Mouse (Mus musculus) T-helper 1 cell (primary cell): ENCODE data around the gene Adck2.

Experiments used
- in situ Hi-C: fragments of 300-600 bp; cut with MboI, MseI; formaldehyde crosslinking; loops from one replicate; pipeline ENCODE4 v1.15.1; 2025; ENCODE audit warnings: high pct_unique_total_duplicates

The Adck2 gene

DNA sequence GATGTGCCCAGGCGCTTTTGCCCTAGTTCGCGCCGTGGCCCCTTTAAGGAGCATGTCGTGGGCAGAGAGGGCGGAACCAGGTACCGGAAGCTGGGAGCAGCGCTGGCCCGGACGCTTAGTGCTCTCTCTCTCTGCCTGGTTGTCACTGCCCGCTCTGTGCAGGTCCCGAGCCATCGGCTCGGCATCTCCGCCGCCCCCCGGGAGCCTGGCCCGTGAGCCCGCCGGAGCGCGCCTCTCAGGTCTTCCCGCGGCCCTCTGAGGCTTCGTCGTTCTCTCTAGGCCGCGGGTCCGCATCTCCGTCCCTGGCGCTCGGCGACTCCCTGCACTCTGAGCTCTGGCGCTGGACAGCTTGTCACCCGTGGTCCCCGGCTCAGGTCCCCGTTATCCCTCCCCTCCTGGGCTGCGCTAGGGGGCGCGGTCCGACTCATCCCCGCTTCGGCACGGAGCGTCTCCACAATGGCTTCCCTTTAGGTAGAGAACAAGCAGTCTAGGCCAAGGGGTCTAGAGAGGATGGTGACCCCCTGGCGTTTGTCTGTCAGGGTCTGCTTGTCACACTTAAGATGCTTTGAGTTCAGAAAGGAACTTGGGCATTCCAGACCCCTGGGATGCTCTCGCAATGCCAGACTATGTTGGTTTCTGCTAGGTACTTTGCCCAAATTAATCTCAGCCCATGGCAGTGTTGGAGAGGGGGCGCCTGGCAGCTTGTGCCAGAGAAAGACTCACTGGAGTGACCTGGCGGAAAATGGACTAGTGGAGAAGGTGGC, at the start of gene Adck2:
Gene Adck2, plus strand, starts transcription at position 83 of the 764 bp plus-strand sequence.
- in situ Hi-C loops = no loop called here

DNA sequence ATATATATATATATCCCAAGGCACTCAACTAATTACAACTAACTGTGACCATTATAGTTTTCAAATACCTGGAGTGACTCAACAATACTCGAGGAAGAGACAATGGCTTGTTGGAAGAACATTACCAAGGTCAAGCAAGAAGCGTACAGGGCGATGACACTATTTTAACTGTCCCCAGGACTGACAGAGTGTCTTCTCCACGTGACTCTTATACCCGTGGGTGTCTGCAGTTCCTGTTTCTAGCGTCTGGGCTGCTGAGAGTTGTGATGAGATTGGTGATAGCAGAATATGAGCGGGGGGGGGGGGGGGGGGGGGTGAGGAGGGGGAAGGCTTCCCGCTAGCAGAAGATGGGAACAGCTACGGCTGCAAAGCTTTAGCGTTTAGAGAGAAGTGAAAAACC, 46.9 kb upstream of the Adck2 start:
- in situ Hi-C loops = no loop called here

DNA sequence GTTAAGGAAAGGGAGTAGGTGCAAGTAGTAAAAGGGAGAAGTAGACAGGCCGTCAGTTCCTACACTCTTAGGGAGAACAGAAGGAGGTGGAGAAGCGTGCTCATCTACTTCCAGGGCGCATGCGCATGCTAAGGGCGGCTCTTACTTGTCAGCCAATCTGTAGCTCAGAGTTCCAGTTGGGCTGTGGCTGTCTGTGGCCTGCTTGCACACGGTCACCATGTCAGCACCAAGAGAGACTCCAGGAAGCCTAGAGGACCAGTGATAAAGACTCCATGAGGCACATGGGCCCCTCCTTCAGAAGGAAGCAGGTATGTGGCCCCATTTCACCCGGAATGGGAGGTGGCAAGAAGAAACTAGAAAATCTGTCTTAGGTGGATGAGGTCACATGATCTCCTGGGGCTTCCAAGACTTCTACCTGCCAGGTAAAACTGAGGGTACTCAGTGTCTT, 46.3 kb upstream of the Adck2 start:
- in situ Hi-C loops = no loop called here

DNA sequence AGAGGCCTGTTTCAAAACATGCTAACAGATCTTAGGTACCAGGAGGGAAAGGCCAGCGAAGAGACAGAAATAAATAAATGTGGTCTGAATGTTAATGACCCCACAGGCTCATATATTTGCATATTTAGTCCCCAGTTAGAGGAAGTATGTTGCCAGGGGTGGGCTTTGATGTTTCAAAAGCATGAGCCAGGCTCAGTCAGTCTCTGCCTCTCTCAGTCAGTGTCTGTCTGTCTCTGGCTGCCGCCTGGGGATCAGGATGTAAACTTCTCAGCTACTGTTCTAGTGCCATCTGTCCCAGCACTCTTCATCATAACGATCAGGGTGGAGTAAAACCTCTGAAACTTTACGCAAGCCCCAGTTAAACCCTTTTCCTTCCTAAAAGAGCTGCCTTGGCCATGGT, 45.9 kb upstream of the Adck2 start:
- in situ Hi-C loops = no loop called here

DNA sequence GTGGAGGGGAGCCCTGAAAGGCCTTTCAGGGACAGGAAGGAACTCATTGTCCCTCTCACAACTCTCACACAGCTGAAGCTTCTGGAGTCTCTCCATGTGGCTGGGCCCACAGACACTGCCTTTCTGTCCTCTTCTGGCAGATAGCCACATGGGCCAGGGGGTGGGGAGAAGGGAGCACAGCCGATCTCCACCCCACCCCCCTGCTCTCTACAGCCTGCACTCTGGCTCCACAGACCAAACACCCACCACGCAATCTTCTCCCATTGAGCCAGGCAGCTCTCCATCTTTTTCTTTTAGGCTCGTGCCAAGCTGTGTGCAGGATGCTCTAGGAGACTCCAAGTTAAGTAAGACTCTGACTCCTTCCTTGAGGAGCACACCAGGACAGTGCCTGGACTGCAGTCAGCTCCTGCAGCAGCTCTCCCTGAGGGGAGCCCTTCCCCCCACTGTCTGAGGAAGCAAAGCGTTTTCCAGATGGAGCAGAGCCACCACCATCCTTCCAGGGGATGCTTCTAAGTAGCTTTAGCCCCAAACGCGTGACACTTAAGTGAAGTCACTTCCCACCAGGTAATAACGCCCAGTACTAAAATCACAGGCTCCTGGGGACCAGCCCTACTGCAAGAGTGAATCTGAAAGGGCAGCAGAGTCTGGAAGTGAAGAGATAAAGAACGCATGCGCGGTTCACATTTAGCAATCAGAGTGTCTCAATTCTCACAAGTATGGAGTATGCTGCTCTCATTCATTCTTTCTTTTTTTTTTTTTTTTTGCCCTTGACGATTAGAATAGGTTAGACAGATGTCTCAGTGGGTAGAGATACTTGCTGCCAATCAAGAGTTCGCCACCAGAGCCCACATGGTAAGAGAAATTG, 44.8 kb upstream of the Adck2 start:
- in situ Hi-C loops = no loop called here

DNA sequence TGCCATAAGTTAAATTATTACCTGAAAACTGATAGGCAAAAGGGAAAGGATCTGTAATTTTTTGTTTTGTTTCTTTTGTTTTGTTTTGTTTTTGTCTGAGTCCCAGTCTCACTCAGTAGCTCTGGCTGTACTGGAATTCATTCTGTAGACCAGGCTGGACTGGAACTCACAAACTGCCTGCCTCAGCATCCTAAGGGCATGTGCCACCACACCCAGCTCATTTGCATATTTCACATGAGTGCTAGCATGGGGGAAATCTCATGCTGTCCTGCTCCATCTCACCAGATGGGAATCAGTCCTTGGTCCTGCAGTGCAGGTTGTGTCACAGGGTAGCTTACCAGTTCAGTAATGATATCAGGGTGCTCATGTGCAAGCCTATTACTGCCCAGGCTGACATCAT, 38.7 kb upstream of the Adck2 start:
- in situ Hi-C loops = no loop called here

DNA sequence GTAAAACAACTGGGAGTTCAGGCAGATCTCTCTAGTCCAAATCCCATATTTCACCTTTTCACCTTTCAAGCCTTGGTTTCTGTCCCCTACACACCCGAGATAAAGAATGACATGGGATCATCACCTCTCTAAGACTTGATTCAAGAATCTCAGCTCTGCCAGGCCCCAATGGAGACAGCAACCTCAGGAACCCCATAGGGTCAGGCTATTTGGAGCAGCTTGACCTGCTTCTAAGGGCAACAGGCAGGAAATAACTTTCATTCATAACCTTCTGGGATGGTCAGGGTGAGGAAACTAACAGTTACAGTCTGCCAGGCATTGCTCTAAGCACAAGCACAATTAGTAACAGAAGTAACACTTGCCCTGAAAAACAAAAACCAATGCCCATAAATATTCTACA, 37.1 kb upstream of the Adck2 start:
- in situ Hi-C loops = no loop called here

DNA sequence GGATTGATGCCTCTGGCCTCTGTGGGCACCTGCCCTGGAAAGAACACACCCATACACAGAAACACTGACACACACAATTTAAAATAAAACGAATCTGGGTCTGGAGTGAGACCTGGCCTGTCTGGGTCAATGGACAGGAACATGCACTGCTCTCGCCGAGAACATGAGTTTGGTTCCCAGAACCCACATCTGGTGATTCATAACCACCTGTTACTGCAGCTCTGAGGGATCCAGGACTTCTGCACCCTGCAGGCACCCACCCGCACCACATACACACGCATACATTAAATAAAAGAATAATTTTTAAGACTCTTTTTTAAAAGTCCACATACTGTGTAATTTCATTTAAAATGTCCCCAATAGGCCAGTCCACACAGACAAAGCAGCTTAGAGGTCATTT, 36.4 kb upstream of the Adck2 start:
- in situ Hi-C loops = no loop called here

DNA sequence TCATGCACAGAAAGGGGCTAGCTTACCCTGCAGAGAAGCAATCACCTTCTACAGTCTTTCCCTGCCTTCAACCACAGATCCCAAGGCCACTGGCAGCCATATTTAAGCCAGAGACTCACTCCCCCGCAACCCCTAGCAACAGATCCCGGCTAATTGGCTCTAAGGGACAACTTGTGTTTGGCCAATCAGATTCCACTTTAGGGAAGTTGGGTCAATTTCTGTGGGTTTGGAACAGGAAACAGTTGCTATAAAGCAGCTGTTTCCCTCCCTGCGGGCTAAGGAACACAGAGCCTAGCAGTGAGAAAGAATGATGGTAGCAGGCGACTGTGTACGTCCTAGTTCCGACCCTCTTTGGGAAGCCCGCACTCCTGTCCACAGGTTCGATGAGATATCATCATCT, 35.4 kb upstream of the Adck2 start:
- in situ Hi-C loops = no loop called here

DNA sequence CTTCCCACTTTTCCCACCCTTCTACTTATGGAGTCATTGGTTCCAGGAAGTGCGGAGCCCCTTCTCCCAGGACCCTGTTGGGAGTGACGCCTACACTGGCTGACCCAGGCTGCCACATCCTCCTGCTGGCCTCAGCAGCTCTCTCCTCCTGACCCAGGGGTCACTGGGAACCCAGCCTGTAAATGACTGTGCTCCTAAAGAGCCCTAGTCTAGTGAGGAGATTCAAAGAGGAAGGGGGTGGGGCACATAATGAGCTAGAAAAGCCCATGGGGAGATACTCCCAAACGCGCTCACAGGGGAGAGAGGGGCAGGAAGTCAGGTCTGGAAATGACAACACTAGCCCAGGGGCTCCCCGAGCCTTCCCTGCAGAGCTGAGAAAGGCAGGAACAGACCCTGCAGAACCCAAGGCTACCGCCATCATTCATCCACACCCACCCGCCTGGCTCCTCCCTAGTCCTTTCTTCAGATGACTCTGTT, 34.0 kb upstream of the Adck2 start:
- in situ Hi-C loops = no loop called here

DNA sequence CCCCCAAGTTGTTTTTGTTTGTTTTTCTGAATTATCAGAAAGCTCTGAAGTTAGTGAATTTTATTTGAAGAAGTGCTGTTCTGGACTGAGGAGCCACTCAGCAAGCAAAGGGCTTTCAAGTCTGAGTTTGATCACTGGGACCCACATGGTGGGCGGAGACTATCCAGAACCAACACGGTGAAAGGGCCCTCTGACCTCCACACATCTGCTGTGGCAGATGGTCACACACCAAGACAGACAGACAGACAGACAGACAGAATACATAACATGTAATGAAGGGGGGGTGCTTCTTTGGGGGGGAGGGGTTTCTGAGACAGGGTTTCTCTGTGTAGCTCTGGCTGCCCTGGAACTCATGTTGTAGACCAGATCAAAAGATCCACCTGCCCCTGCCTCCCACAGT, 33.1 kb upstream of the Adck2 start:
- in situ Hi-C loops = no loop called here

DNA sequence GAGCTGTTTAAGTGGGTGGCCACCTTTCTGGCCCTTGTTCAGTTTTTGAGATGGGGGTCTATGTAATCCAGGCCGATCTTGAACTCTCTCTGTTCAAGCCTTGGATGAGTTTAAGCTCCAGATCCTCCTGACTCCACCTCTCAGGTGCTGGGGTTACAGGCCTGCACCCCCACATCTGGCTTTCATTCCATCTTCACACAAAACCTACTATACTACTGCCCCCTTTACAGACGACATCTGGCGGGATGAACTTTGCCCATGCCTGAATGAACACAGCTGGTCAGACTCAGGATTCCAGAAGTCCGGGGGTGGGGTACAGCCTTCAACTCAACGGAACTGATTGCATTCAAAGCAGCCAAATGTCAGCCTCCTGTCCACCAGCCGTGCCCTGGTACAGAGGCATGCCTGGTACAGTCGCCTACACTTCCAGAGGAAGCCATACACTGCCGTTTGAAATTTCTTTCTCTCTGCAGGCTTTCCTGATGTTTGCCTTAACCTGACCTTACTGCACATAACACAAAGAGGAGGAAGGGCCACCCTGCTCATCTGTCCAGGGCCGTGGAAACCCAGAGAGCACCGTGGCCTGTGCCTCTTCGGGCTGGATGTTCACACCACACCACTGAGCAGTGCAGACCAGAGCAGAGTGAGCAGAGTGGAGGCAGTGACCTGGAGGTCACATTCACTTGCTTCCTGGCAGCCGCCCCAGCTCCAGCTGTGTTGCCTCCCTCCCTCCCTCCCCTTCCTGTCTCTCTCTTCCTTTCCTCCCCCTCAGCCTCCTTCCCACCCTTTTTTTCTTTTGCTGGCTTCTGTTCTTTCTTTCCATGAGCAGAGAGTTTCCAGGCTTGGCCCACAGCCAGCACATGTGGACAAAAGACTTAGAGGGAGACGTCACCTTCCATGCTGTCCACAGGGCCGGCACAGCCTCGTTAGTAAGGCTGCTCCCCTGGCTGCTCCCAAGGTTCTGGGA, 30.8 kb upstream of the Adck2 start:
- in situ Hi-C loops = no loop called here

DNA sequence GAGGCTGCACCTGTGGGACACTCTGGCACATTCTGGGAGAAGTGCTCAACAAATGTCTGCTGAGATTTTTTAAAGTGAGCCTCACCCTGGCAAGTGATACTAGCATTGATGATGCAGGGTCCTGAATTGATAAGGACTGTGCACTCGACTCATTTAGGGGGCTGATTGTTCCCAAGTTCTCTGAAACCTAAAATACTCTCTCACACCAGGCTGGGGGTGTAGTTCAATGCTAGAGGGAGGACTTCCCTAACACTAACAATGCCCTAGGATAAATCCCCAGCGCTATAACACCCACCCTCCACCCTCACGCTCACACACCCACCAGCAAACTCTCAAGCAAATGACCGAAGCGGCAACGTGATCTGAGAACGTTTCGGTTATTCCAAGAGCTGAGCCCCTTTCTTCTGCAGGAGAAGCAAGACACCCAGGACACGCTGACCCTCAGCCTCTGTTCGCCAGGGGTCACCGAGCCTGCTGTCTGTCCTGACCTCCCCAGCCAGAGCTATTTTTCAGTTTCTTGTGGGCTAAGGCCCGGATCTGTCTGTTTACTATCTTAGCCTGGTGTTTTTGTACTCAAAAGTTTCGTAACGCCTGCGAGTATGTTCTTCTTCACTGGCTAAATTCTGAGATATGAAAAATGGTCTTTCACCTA, 29.8 kb upstream of the Adck2 start:
- in situ Hi-C loops = no loop called here

DNA sequence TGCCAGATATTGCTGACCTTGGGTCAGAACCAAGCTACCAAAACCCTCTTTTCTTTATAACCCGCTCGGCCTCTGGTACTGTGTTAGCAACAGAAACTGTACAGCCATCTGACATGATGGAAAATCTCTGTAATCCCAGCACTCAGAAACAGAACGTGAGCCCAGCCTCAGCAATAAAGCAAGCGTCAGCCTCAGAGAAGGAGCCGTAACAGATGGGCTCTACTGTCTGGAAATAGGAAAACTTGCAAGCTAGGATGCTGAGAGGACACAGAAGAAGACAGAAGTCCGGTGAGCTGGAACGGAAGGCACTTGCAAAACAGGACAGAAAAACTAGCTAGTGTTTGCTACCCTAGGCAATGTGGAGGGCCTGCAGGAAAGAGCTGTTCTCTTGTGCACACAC, 28.2 kb upstream of the Adck2 start:
- in situ Hi-C loops = loop anchor here (5.0 kb wide), 1 partner anchor 78 kb away; no protein-coding TSS in a partner anchor

DNA sequence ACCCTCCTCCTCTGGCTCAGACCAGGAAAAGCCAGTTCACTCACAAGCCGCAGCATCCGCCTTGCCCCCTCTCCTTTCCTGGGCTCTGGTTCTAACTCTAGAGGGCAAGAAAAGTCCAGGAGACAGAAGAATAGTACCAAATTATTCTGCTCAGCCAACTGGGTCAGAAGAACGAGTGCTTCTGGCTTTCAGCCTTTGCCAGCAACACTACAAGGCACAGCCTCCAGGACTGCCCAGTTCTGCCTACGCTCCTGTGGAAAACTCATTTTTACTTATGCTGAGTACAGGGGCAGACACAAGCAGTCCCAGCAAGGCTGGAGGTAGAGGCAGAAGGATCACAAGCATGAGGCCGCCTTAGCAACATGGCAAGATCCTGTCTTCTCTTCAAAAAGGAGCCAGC, 25.6 kb upstream of the Adck2 start:
- in situ Hi-C loops = loop anchor here (5.0 kb wide), 1 partner anchor 81 kb away; no protein-coding TSS in a partner anchor

DNA sequence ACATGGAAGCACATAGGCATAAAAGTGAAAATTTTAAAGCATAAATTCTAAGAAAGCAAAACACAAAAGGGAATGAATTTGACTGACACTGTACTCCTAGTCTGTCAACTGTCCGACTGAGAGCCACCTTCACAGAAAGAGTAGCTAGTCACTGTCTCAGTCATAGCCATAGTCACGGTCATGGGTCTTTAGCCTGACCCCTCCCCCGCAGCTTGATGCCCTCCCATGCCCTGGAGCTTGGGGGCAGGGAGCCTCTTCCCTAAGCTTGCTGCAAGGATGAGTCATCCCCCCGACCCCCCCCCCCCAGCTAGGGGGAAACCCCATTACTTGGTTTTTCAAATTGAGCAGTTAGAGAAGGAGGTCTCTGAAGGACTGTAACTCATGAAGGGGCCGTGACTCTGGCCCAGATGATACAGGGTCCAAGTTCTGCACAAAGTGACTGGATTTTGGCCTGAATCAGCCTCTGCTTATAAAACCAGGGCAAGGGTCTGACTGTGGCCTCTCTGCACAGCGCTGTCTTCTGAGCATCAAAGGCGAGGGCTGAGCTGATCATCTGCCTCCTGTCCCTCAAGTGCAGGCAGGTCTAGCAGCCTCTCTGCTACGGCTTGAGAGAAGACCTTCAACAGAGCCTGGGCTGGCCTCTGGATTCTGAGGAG, 21.6 kb upstream of the Adck2 start:
- in situ Hi-C loops = no loop called here

DNA sequence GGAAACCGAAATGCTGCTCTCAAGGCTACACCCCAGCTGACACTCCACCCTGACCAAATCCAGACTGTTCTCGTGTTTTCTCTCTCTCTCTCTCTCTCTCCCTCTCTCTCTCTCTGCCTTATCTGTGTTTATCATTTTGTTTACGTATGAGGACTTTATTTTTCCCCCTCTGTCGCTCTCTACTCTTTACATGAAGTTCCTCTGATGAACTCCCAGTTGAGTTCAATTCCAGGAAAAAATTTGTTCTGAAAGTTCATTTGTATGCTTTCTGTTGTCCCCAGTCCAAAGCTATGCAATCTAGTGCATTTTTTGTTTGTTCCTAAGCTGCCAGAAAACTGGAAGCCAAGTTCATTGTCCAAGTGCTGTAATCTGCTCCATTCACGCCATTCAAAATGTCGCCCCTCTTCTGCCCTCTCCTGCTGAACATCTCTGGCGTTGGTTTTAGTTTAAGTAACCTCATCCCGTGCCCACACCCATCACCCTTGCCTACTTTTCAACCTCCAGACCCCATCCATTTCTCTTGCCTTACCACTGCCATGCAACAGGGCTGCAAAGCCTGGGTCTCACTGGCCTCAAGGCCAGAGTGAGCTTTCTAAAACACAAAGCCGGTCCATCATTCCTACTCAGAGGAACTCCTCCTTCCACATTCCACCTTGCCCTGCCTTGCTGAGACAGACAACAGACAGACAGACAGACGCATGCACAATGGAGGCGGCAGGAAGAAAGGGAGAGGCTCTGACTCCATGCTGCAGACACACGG, 18.6 kb upstream of the Adck2 start:
- in situ Hi-C loops = no loop called here

DNA sequence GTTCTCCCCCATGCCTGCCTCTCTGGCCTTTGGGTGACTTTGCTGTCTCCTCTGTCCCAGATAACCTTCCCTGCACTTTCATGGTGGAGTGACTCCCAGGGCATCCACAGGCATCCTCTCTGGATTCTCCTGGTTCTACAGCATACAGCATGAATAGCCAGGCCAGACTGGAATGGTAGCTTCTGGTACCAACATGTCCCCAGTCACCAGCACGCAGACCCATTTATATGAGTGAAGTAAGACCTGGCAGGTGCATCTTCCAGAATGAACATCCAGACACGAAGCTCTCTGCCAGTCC, 18.1 kb upstream of the Adck2 start:
- in situ Hi-C loops = no loop called here

DNA sequence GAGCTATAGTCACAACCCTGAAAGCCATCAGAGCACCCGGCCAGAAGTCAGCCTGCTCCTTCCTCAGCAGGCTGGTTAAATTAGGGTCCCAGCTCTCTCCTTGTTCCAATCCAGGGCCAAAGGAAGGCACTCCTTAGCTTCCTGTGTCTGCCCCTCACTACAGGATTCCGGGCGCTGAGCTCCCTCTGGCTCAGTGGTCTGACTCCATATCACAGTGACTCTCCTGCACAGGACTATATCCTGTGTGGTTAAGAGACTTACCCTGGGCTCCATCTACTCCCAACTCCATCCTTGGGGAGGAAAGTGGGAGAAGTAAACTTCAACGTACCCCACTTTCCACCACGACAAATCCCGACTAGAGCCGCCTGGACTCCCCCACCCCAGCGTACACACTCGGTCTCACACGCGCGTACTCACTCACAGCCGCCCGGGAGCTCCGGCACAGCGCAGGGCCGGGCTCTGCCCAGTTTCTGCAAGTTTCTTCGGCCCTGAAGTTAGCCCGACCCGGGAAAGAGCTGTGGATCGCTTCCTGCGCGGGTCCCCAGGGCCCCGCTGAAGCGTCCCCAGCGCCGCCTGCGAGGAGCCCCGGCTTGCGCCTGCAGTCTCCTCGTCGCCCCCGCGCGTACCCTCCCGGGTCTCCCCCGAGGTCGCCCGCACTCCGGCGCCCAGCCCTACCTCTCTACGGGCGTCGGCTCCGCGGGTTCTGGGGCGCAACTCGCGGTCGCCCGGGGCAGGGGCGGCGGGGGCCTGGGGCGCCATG, 16.6 kb upstream of the Adck2 start:
- in situ Hi-C loops = no loop called here
